Mouse (Mus musculus) naive thymus-derived CD4-positive, alpha-beta T cell, adult 2 months (primary cell): Measurements from ENCODE around the gene Aco1.
A peak's percentile ranks its signal among the peaks of the same experiment; 100 is the strongest.
"Not testable (repeated sequence)": the region's sequence is repeated elsewhere in the genome, so short reads cannot be mapped to it uniquely, and the experiment has no call there.

Experiments used
- DNase-seq: peaks from one replicate; pipeline ENCODE4 v3.0.0-alpha.2; 2011; ENCODE audit warnings: low read depth

Aco1 gene

DNA sequence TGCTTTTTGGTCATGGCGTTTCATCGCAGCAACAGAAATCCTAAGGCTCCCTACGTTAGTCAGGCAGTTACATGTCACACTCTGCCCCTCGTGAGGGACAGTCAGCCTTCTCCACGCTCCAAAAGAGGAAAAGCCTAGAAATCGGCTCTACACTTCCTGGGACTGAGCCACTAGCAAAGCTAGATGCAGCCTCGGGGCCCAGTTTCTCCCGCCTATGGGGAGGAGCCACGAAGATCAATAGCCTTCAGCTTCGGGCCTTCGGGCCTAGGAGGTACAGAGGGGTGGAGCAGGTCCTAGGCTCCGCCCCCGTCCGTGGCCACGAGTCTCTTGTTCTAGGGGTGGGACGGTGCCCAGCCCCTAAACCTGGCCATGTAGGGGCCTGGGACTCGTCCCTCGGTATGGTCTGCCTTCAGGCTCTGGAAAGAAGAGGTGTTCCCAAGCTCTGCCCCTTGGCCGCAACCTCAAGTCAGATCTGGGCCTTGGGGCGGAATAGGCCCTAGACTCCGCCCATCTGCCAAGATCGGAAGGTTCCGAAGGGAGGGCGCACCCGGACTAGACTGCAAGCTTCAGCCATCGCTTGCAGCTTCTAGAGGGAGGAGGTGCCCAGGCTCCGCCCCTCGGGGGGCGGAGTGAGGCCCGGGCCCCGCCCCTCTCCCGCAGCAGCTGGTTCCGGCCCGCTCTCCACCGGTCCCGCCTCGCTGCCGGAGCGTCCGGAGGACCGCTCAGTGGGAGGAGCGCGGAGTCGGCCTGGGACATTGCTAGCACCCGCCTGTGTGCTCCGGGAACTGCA lies at the start of gene Aco1:
TSS of gene Aco1 (plus strand) at position 339 of the 790 bp plus-strand sequence.
- DNase-seq: peak; percentile 99

DNA sequence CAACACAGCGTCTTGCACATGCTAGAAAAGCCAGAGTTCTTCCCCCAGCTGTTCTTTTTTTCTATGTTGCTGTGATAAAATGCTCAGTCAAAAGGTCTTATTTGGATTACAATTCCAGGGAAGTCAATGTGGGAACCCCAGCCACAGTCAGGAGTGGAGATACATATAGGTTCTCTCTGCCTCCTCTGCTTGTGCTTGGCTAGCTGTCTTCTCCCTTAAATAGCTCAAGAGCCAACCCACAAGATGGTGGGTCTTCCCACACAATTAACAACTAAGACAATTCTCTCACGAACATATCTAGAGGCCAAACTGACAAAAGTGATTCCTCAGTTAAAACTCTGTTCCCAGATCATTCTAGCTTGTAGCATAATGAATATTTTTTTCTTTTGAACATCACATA lies 47.9 kb upstream of the Aco1 start:
- no peak for DNase-seq

DNA sequence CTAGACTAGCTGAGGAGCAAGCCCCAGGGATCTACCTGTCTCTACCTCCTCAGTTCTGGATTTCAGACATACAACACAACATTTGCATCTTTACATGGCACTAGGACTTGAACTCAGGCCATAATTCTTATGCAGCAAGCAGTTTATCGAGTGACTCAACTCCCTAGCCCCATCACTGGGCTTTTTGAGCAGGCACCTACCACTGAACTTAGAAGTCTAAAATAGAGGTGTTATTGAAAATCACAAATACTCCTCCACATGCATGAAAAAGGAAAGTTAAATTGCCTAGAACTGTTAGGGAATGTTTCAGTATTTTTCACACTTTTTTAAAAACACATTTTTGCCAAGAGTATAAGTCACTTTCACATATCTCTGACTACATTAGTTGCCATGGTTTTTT lies 39.9 kb upstream of the Aco1 start:
- DNase-seq: no peak

DNA sequence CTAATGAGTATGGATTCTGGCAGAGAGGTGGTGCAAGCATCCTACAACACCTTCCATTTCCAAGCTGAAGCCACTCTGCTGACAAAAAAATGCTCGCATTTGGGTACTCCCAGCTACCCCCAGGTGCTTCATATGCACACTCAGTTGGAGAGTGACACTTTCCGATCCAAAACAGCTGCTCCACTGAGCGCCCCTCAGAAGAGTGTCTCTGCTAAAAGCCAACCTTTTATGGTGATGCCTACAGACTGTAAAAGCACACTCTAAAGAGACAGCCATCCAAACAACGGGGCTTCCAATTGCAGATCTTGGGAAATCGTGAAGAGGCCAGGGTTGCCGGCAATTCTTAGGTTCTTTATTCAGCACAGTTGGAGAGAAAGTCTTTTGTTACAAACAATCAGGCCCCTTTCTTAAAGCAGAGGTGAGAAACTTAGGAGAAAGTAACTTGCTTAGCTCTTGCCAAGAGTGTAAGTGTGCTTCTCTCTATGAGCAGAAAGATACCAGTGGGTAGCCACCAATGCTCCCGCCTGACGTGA lies 36.8 kb upstream of the Aco1 start:
- DNase-seq: no peak

DNA sequence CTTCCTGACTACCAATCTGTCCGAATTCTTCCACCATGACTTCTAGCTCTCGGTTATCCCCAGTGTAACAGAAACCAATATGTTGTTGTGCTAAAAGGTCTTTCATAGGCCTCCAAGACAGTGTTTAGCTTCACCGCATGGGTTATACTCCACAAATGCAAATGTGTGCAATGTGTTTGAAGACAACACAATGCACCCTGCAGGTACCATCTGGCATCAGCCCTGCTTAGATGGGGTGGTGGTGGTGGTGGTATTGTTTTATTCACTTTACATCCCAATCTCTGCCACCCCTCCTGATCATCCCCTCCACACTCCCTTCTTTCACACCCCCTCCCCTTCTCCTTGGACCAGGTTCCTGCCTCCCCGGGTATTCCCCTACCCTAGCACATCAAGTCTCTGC lies 34.9 kb upstream of the Aco1 start:
- no peak for DNase-seq

DNA sequence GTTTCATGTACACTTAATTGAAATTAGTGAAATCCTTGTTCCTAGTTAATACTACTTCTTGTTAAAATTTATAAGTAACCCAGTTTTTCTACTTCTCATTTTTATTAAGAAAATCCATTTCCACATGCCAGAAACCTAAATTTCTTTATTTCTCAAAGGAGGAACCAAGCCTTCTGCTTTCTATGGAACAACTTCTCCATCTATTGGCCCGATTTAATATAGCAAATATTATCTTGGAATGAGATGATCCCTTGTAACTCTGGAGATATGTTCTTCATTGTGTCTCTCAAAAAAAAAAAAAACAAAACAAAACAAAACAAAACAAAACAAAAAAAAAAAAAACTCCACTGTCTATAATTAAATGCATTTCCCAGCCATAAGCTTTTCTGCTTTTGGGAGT lies 29.7 kb upstream of the Aco1 start:
- no peak for DNase-seq

DNA sequence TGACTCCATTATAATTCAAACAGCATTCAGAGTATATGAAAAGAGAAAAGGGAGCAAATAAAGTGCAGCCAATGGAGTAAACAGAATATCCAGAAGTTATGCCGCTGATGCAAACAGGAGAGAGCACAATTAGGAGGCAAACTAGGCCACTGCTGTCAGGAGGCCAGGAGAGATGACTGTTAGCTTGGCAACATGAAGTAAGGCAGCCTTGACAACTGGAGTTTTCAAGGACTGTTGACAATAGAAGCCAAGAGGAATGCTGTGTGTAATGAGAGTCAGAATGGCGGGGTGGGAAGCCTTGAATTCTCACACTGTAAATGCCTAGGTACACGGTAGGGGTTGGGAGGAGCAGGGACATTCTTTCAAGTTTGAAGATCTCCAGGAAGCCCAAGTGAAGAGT lies 21.7 kb upstream of the Aco1 start:
- DNase-seq: no peak

DNA sequence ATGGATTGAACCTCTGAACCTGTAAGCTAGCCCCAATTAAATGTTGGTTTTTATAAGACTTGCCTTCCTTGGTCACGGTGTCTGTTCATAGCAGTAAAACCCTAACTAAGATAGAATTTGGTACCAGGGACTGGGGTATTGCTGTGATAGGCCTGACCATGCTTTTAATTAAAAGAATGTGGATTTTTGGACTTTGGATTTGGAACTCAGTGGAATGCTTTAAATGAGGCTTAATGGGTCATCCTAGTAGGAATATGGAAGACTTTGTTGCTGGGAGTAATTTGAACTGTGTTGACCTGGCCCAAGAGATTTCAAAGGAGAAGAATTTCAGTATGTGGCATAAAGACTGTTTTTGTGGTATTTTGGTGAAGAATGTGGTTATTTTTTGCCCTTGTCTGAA lies 20.6 kb upstream of the Aco1 start:
- not testable (repeated sequence) for DNase-seq

DNA sequence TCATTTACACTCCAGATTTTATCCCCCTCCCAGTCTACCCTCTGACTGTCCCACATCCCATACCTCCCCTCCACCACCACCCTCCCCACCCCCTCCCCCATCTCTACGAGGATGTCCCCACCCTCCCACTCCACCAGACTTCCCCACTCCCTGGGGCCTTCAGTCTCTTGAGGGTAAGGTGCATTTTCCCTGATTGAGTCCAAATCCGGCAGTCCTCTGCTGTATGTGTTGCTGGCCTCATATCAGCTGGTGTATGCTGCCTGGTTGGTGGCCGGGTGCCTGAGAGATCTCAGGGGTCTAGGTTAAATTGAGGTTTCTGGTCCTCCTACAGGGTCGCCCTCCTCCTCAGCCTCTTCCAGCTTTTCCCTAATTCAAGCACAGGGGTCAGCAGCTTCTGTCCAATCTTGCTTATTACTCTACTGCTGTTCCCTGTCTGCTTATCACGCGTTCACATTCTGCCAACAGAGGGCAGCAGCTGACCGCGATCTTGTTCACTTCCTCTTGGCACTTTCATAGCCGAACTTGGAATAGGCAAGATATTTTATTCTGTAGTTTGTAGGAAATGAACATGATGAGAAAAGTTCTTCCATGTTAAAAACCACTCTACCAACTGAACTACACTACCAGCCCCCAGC lies 8.3 kb upstream of the Aco1 start:
- DNase-seq: peak; percentile 85

DNA sequence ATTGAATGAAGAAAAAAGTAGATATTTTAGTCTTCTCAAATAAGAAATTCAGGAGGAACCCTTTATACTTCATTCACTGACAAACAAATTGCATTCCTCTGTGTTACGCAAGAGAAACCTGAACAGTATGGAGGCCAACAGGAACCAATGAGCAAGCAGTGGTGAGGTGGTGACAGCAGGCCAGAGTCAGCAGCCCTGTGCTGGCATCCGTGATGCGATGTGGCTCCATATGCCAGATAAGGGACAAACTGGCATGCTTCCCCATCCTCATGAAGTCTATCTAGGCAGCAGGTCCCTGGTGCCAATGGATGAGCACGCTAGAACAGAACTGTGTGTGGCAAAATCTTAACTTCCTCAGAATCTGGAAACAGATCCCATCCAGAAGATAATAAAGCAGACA lies 6.4 kb upstream of the Aco1 start:
- no peak for DNase-seq

DNA sequence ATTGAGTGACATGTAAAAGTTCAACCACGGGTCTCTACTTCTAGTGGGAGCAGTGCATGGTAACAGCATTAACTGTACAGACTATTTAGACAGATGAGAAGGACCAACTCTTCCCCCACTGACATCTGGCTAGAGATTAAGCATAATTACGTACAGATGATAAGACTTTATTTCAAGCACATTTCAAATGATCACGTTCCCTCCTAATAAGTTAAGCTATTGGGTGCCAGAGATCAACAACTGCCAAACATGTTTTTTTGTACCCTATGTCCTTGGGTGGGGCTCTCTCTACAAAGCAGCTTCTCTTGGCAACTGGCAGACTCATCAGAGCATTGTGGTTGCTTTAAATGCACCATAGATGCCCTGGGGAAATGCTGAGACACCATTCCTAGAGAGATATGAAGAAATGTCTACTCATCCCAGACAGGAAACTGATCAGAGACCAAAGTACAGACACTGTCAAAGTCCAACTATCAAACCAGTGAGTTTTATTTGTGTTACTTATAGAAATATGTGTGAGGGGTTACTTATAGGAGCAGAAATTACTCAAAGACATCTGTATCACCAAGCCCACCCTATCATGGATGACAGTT lies 3.1 kb upstream of the Aco1 start:
- no peak for DNase-seq

DNA sequence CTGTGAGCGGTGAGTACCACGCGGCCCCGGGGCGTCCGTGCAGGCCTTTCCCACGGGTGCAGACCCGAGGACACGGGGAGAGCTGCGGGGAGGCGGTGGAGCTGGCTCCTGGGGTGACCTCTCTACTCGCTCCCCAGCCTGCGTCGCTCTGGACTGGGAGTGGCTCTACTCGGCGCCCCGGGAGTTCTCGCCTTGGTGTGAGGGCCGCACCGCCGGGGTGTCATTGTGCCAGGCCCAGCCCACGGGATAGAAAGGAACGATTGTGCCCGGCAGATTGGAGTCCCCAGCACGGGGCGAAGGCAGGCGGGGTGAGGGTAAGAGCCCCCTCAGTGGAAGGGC lies 621 bp downstream of the Aco1 start:
- DNase-seq: no peak

DNA sequence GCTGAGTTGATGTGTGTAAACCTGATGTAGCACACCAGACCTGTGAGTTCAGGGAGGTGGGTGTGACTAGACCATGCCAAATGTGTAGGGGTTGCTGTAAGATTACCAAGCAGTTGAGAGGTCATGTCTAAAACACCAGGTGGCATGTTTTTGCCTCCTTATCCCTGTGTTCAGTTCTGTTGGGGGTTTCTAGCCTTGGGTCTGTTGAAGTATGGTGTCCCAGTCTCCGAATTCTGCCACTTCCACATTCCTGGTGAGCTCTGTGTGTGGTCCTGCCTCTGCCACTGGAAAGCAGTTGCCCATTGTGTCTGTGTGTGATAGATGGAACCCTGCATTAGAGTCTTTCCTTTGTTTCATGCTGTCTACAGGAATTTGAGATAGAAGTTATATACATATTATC lies 1.7 kb downstream of the Aco1 start:
- DNase-seq: peak; percentile 15

DNA sequence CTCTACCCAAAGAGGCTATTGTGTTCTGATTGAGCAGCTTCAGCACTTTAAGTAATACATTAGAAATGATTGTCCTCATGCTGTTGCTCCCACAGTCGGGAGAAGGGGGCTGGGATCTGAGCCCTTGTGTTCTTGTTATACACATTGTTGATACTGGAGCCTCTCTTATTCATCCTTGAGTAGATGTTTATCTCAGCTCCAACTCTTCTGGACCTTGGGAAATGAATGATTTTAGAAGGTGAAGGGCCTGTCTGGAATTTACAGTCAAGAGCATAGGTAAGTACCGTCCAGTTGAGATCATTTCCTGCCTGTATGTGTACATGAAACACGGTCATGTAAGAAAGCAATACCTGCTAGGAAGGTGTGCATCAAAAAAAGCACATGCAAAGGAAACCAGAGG lies 2.1 kb downstream of the Aco1 start:
- no peak for DNase-seq

DNA sequence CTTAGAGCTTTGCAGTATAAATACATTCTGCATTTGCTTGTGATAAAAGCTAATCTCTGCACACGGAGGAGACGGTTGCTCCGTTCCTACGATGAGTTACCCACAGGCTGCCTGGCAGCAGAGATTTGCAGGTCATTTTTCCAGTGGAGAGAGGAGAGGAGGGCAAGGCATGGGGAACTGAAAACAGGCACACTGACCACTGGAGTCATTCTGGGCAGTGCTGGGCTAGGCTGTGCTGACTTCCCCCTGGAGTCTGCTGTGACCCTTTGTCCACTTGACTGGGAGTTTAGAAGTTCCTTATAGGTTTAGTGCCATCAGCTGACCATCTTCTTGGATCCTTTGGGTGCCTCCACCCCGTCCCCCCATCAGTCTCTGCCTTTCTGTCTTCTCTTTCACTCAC lies 5.4 kb downstream of the Aco1 start:
- no peak for DNase-seq

DNA sequence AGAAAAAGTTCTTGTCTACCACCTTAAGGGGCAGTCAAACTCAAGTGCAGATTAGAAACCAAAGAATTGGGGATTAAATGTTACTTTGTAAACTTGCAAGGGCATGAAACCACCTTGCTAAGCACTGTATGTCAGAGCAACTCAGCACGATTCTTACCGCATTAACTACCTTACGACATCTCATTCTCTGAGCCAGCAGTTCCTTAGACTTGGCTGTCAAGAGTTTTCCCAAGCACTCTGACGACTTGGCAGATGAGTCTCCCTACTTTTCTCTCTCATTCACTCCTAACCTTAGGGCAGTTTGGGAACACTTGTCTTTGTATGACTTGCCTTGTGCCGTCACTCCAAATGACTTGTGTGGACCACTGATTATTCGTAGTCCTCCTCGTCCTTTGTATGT lies 7.2 kb downstream of the Aco1 start:
- DNase-seq: no peak

DNA sequence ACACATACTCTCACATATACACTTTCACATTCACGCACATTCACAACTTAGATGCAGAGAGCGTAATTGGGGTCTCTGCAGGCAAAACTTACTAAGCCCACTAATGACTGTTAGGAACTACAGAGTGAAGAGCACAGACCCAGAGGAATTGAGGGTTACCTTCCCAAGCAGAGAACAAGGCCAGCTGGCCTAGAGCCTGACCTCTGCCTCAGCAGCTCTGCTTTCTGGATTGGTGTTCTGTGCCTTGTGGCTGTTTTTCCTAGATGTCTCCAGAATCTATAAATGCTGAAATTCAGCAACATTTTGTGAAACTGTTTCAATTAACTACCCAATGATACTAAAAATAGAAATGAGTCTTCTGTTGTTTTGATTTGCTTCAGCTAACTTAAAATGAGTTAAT lies 9.9 kb downstream of the Aco1 start:
- DNase-seq: no peak

DNA sequence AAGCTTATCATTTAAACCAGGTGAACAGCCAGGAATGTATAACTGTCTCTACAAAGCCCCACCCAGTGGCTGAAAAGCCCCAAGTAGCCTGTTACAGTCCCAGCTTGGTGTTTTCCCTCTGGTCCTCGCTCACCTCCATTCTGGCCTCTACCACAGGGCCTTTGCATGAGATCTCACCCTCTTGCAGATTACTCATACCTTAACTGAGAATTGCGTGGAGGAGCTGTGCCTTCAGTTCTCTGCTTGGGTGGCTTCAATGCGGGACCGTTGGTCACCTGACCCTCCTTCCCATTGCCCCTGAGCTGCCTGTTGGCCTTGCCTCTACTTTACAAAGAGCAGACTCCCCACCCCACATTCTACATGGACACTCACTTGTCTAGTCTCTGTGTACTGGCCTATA lies 10.6 kb downstream of the Aco1 start:
- no peak for DNase-seq

DNA sequence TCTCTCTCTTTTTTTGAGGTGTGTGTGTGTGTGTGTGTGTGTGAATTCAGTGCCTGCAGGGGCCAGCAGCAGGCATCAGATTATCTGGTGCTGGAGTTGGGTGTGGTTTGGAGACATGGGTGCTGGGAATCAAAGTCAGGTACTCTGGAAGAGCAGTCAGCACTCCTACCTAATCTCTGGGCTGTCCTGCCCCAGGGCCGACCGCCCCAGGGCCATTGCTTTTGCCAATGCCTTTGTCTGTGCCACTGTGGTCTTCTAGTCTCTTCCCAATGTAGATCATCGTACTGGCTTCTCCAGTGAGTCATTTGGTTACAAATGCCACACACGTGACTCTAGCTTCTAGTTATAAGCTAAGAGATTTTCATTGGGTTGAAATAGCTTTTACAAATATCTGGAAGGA lies 11.9 kb downstream of the Aco1 start:
- DNase-seq: no peak

DNA sequence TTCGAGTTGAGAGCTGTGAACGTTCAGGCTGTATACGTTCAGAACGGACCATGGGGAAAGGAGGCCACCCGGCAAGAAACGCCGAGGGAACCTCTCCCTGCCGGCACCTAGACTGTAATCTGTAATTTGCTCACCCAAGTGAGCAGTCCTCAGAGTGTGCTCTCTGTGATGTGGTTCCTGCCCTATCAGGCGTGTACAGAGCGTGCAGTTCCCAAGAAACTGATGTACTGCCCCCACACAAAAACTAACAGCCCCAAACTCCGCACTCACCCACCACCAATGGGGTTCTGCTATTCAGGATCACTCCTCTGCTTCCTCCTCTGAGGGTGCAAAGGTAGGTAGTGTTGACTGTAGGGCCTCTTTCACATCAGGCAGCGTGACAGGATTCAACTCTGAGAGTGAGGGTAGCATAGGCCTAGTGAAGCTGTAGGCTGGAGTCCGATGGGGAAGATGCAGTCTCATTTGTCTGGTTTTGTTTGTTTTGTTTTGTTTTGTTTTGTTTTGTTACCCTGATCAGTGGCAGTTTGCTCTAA lies 12.7 kb downstream of the Aco1 start:
- no peak for DNase-seq

DNA sequence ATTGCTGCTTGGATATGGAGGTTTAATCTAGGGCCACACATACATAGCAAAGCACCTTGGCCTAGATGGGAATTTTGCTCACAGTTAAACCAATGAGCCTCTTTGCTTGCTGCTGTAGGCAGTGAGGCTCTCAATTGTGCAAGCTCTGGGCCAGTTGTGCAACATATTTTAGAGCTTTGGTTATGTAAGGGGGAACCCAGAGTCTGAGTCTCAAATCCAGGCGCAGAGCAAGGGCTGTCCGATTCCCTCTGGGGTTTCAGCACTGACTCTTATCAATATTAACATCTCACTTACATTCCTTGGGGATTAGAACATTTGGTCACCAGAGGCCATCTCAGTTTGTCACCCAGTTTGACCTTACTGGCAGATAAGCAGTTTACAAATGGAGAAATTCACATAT lies 13.3 kb downstream of the Aco1 start:
- DNase-seq: no peak

DNA sequence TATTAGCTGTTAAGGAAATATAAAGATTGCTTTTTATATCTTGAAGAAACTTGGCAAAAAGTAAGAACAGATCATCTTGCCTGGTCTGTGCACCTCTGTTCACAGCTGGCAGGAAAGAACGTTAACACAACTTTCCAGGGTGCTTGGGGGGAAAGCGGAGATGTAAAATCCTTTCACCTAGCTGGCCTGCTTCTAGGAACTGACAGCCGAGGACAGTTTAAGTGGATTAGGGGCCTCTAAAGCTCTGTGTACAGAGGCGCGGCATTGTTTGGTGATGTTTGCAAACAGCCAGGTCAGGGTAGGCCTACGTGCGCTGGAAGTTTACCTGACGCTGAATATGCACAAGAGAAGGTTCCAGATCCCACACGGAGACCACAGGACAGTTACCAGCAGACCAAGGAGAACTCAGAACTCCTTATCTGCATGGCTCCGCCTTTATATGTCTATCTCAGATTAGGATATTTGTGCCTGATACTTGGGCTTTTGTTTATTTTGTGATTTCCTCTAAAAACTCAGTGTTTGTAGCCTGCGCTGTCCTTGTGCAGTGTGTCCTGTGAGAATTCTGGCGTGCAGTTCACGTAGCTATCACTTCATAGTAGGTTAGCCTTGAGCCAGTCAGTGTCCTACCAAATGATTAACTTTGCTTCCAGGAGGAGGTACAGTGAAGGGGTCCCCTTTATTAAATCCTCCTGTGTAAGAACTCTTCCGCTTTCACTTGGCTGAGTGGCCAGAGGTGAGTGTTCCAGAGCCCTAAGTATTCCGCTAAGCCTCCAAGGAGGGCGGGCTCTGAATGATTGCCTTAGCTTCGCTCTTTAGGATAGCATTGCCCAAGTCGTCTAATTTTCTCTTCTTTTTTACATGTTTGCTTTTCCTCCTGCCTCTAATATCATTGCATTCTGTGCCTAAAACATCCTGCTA lies 14.0 kb downstream of the Aco1 start:
- DNase-seq: no peak
